Mouse (Mus musculus) lung, adult 18-20 months (tissue): ENCODE data around the gene H2-Ke6.
"Not testable (repeated sequence)": the region's sequence is repeated elsewhere in the genome, so short reads cannot be mapped to it uniquely, and the experiment has no call there.

Source experiments
- DNase-seq, 2 experiments: peaks; one replicate each; pipeline ENCODE4 v3.0.0; 2022; ENCODE audit warnings: mixed read lengths in 2 of 2

Gene H2-Ke6

GRCm38 (mm10) chr17:34029150-34029889 is 1.5 kb upstream of the H2-Ke6 start:
- no peak for DNase-seq

- no peak for DNase-seq
Observed at GRCm38 (mm10) chr17:34028501-34029149, 765 bp upstream of the H2-Ke6 start.

DNA sequence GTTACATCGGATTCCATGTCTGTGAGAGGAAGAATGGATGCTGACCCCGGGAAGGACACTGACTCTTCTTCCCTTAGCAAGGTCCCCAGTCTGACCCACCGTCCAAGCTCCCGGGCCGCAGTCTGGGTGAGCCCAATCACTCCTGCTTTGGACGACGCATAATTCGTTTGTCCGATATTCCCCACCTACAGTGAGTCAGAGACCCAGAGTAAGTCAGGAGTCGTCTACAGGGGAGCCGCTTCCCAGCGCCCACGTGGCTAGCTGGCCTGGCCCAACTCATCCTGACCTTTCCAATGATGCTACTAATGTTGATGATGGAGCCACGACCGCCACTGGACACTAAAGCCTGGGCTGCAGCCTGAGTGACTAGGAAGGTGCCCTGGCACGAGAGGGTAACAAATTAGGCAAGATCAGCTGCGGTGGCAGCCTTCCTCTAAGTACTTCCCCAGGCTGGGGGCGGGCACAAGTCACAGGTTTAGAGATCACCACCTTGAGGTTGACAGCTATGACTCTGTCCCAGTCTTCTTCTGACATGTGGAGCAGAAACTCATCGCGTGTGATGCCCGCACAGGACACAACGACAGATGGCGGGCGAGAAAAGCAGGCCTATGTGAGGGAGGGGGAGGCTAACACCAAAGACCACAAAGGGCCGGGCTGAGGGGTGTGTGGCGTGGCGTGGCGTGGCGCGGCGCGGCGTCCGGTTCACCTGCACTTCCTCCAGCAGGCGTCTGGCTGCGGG is 774 bp downstream of the H2-Ke6 start:
- DNase-seq = peak in 1 of 2 experiments; percentile 62

GRCm38 (mm10) chr17:34026221-34026620 is 1.6 kb downstream of the H2-Ke6 start:
- no peak for DNase-seq

DNA sequence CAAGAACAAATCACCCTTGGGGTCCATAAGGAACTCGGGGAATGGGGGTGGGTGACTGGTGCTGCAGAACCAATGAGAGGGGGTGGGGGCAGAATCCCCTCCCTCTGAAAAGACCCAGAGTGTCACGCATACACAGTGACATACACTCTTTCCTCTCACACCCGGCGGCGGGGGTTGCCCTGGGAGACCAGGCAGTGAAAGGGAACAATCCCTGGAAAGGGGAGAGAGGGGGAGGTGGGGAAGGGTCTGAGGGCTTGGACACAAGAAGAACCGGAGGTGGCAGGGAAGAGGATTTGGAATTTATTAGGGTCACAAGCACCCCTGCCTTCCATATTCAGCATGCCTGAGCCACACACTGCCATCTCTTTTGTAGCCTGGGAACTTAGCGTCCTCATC is 2.1 kb downstream of the H2-Ke6 start:
- DNase-seq = no peak

DNA sequence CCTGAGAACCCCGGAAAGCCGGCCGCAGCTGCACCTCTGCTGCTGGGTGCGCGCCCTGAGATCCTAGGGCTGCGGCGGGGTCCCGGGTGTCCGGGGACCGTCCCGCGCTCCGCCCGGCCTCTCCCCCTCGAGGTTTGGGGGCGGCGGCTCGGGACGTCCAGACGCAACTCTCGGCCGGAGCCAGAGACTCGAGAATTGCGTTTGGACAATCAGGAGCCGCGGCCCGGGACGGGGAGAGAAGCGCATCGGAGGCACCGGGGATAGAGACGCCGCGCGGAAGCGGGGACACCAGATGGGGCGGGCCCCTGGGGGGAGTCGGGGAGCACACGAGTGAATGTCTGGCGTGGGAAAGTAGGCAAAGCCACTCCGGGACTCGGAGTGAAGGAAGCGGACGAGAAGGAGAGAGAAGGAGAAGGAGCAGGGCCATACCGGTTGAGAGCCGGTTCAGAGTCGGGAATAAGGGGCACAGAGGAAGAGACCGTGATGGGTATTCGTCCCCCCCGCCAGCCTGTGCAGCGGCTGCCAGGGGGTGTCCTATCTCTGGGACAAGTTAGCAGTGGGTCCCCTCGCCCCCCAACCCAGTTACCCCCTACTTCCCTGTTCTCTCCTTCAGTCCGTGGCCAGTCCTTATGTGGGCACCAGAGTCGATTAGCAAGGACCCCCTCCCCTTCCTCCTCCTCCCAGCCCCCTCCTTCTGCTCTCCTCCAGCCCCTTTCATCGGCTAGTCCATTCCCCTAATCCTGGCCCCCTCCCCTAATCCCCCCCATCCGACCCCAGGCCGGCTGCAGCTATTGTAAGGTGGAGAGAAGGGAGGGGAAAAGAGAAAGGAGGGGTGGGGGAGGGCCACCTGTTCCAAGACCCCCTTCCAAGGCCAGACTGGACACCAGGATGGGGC is 2.8 kb downstream of the H2-Ke6 start:
- DNase-seq = no peak

GRCm38 (mm10) chr17:34024317-34024821 is 3.5 kb downstream of the H2-Ke6 start, which contains the start of gene Ring1:
TSS of gene Ring1 (minus strand) at chr17:34024680.
- peak; percentile 82 to 87 for DNase-seq

GRCm38 (mm10) chr17:34023678-34024077 is 4.2 kb downstream of the H2-Ke6 start:
- DNase-seq = no peak

- no peak for DNase-seq
Observed at GRCm38 (mm10) chr17:34022987-34023386, 4.9 kb downstream of the H2-Ke6 start.

DNA sequence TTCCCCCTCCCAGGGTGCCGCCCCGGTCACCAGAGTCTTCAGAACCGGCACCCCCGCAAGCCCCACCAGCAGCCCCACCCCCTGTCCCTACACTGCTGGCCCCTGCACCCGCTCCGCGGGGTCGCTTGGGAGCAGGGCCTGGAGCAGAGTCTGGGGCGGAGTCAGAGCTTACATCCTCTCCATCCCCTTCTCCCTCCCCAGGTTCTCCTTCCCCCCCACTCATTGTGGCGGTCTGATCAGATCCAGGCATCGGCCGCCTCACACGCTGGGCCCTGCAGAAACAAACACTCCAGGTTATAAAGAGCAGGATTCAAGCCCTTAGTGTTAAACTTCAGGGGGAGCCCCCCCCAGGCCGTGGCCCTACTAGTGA is 5.5 kb downstream of the H2-Ke6 start:
- DNase-seq = no peak

DNA sequence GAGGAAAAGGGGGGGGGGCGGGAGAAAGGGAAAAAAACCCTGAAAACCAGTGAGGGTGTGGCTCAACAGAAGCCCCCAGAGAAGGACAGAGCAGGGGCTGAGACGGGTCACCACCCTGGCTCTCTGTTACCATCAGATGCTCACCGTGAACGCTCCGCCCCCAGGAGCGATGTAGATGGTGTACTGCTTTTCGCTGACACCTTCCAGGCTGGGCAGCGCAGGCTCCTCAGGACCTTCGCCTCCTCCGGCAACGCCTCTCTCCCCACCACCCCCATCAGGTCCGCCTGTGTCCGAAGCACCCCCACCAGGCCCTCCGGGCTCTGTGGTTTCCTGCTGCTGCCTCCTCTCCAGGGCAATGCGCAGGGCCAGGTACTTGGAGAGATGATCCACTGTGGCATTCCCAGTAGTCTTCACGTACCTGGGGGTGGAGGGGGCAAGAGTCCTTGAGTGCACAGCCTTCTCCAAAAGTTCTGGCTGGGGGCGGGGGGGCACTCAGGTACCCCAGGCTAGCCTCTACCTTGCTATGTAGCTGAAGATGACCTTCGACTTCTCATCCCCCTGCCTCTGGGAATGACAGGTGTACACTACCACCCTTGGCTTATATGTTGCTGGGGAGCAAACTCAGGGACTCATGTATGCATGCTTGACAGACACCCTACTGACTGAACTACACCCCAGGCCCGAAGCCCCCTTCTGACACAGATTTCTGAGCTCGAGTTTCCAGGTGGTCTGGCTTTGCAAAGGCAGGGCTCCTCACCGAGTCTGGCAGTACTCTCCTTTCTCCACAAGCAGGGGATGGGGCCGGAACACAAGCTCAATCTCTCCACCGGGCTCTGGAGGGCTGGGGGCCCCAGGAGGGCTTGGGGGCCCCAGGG is 6.1 kb downstream of the H2-Ke6 start:
- DNase-seq = no peak

DNA sequence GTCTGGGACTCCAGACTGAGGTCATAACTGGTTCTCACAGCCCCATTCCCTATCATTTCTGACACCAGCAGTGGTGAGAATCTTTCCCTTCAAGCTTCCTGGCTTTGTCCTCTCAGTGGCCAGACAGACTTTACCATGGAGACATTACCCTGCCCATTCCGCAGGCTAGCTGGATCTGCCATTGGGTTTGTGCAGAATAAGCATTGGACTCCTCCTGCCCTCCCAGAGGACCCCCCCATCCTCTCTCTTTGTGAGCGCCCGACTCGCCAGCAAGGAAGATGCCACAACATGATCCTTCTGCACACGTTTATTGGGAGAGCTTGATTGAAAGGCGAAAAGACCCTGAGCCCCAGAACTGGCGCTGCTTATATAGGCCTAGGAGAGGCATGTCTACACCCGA is 14.4 kb downstream of the H2-Ke6 start:
- DNase-seq = no peak

GRCm38 (mm10) chr17:34010156-34010555 is 17.7 kb downstream of the H2-Ke6 start:
- DNase-seq = no peak

DNA sequence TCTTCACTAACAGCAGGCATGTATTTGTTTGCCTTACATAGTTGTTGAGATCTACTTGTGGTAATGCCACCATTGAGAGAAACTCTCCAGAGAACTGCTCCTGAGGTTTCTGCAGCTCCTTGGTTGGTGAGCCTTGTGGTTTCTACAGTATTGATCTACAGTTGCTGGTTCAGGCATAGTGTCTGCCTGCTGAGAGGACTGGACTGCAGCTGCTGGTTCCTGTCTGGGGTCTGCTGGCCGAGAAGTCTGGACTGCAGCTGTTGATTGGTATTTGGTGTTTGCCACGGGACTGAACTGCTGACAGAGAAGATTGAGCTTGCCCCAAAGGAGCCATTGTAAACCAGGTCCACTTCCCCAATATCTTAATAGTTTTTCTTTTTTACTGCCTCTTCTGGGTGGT is 21.3 kb downstream of the H2-Ke6 start:
- no peak for DNase-seq

DNA sequence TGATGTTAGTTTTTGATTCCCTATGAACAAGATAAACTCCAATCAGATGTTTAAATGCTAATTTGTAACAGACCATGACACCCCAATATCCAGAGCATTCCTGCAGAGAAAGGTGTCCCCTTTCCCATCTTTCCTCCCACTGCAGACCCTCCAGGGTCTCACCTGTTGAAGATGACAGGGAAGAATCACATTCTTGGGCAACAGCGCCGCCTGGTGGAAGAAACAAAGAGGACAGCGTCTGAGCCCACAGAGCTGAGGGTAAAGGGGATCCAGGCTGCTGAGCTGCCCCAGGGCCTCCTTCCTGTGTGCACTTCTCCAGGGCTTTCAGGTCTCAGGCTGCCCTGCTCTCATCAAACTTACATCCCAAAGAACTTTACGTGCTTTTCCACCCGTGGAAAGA is 24.4 kb downstream of the H2-Ke6 start:
- DNase-seq = no peak

GRCm38 (mm10) chr17:34000796-34001195 is 27.1 kb downstream of the H2-Ke6 start:
- not testable (repeated sequence) for DNase-seq

DNA sequence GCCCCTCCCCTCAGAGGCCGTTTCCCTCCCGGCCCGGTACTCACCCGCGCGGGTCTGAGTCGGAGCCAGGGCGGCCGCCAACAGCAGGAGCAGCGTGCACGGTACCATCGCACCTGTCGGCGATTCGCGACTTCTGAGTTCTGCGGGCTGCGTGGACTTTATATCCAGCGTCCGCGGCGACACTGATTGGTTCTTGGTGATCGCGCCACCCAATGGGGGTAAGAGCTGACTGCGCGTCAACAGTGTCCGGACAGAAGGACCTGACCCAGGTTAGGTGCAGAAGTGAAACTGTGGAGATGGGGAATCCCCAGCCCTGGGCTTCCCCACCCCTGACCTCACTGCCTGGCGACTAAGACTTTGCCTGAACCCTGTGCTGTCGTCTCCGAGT is 27.7 kb downstream of the H2-Ke6 start, which contains the start of gene H2-K1:
TSS of gene H2-K1 (minus strand) at position 198 of the 388 bp plus-strand sequence.
- DNase-seq = peak; percentile 98

- peak; percentile 44 to 61 for DNase-seq
Observed at GRCm38 (mm10) chr17:33999341-34000149, 28.3 kb downstream of the H2-Ke6 start.

GRCm38 (mm10) chr17:33998697-33999096 is 29.2 kb downstream of the H2-Ke6 start:
- DNase-seq = not testable (repeated sequence)

DNA sequence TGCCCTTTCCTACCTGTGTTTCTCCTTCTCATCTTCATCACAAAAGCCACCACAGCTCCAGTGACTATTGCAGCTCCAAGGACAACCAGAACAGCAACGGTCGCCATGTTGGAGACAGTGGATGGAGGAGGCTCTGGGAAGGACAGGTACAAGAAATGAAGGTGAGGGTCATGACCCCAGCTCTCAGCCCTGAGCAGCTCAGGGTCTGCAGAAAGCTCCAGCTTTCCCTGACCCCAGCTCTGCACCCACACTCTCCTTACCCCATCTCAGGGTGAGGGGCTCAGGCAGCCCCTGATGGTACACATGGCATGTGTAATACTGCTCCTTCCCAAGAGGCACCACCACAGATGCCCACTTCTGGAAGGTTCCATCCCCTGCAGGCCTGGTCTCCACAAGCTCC is 30.8 kb downstream of the H2-Ke6 start:
- not testable (repeated sequence) for DNase-seq
